Mouse (Mus musculus): Measurements from ENCODE around the gene Ces1h. TPM values are rescaled to one million over a fixed set of nuclear protein-coding genes. Genes with fewer than 3 reads are reported as not detected.

Gene Ces1h
- polyA plus RNA-seq, 1 experiment from 2014 or later: not detected

Other genes starting within 250 kb of the Ces1h start
- not detected in 3 replicates for gene Ces1c, start 248.4 kb downstream of the Ces1h start, polyA plus RNA-seq (2018)
- not detected in 3 replicates for gene Ces1d, start 181.9 kb downstream of the Ces1h start, polyA plus RNA-seq (2018)
- gene Ces1e, start 150.1 kb downstream of the Ces1h start, polyA plus RNA-seq (2018): not detected in 3 replicates
- not detected in 3 replicates for gene Ces1f, start 100.0 kb downstream of the Ces1h start, polyA plus RNA-seq (2018)
- gene Ces1g, start 42.4 kb downstream of the Ces1h start, polyA plus RNA-seq (2018): not detected in 3 replicates
- not detected in 3 replicates for gene Ces5a, start 156.1 kb upstream of the Ces1h start, polyA plus RNA-seq (2018)